8 mouse cellular contexts compared by ENCODE assay signal in genomic region chr16:33306633-33307070, GRCm38 (mm10). TPM values are rescaled to one million over a fixed set of nuclear protein-coding genes. Genes with fewer than 3 reads are reported as not detected.
DNase-seq lines count a peak whose midpoint lies in the region; ATAC-seq and TF ChIP-seq lines count a peak whose summit lies in the region.

No protein-coding gene starts in this region.

- no peak for ATAC-seq in midbrain, embryonic 16.5 days
- 0 out of 2 replicates have a peak, but pooled peaks have one; percentile 62 for ATAC-seq in kidney, embryonic 15.5 days (replicated peaks; ENCODE audit: low FRiP score)
- peak; percentile 41; the same call in 1 of the 2 replicates for ATAC-seq in stomach, embryonic 16.5 days (ENCODE audit: insufficient read depth, low FRiP score)

- TF ChIP-seq EP300 in heart, adult 2 months (IDR thresholded peaks at IDR 0.05; ENCODE audit: insufficient read depth, low read depth, low read length), result peak; percentile 55; the same call in 1 of the 2 replicates

- peaks cover 11% of the 10 kb centered on the region for H3K36me3 ChIP-seq in midbrain, embryonic 10.5 days
- no peaks in the 10 kb centered on the region; the same call in 1 of the 2 replicates for H3K36me3 ChIP-seq in midbrain, embryonic 16.5 days (ENCODE audit: control insufficient read depth, insufficient read depth, low read length)
- H3K36me3 ChIP-seq in heart, adult 2 months (ENCODE audit: control insufficient read depth, insufficient read depth, low read length), result peaks cover 2% of the 10 kb centered on the region; the same call in 1 of the 2 replicates
- H3K36me3 ChIP-seq in kidney, embryonic 15.5 days, result peaks cover 17% of the 10 kb centered on the region
- no peaks in the 10 kb centered on the region for H3K36me3 ChIP-seq in liver, adult 2 months (ENCODE audit: control insufficient read depth, insufficient read depth, low read length)
- H3K36me3 ChIP-seq in stomach, embryonic 16.5 days (ENCODE audit: control insufficient read depth, insufficient read depth, low read length), result no peaks in the 10 kb centered on the region

- H3K27me3 ChIP-seq in midbrain, embryonic 10.5 days (ENCODE audit: low read depth, poor library complexity, severe bottlenecking), result no peaks in the 10 kb centered on the region
- H3K27me3 ChIP-seq in midbrain, embryonic 16.5 days (ENCODE audit: control insufficient read depth, insufficient read depth, low read depth, low read length), result no peaks in the 10 kb centered on the region
- no peaks in the 10 kb centered on the region for H3K27me3 ChIP-seq in heart, adult 2 months (ENCODE audit: control insufficient read depth, insufficient read depth, low read length)
- no peaks in the 10 kb centered on the region for H3K27me3 ChIP-seq in kidney, embryonic 15.5 days
- H3K27me3 ChIP-seq in liver, adult 2 months (ENCODE audit: control insufficient read depth, insufficient read depth, low read length), result no peaks in the 10 kb centered on the region
- H3K27me3 ChIP-seq in stomach, embryonic 16.5 days (ENCODE audit: control insufficient read depth, insufficient read depth, low read length), result no peaks in the 10 kb centered on the region

- no peak overlapping the region for H3K4me3 ChIP-seq in midbrain, embryonic 10.5 days
- no peak overlapping the region for H3K4me3 ChIP-seq in midbrain, embryonic 16.5 days (ENCODE audit: low read depth, low read length)
- no peak overlapping the region for H3K4me3 ChIP-seq in heart, adult 2 months
- no peak overlapping the region for H3K4me3 ChIP-seq in kidney, embryonic 15.5 days (replicated peaks)
- no peak overlapping the region for H3K4me3 ChIP-seq in liver, adult 2 months (ENCODE audit: insufficient read depth, low read depth, low read length)
- no peak overlapping the region for H3K4me3 ChIP-seq in stomach, embryonic 16.5 days (replicated peaks; ENCODE audit: low read length)

- H3K9ac ChIP-seq in midbrain, embryonic 16.5 days (ENCODE audit: low read depth, low read length), result no peak overlapping the region
- no peak overlapping the region for H3K9ac ChIP-seq in heart, adult 2 months (ENCODE audit: low read depth, low read length)
- no peak overlapping the region for H3K9ac ChIP-seq in kidney, embryonic 15.5 days
- peak overlapping the region; percentile 76 for H3K9ac ChIP-seq in liver, adult 2 months (ENCODE audit: low read depth, low read length)
- H3K9ac ChIP-seq in stomach, embryonic 16.5 days (ENCODE audit: low read length), result peak overlapping the region; percentile 54

- H3K4me1 ChIP-seq in midbrain, embryonic 10.5 days, result 0 out of 2 replicates have a peak, but pooled peaks cover 5% of the 10 kb centered on the region
- no peaks in the 10 kb centered on the region for H3K4me1 ChIP-seq in midbrain, embryonic 16.5 days (ENCODE audit: control insufficient read depth, insufficient read depth, low read length)
- no peaks in the 10 kb centered on the region for H3K4me1 ChIP-seq in heart, adult 2 months (ENCODE audit: control insufficient read depth, insufficient read depth, low read length)
- H3K4me1 ChIP-seq in kidney, embryonic 15.5 days, result peaks cover 6% of the 10 kb centered on the region; the same call in 1 of the 2 replicates
- peaks cover 16% of the 10 kb centered on the region; the same call in 1 of the 2 replicates for H3K4me1 ChIP-seq in liver, adult 2 months (ENCODE audit: control insufficient read depth, insufficient read depth, low read length)
- H3K4me1 ChIP-seq in stomach, embryonic 16.5 days (ENCODE audit: control insufficient read depth, insufficient read depth, low read length), result no peaks in the 10 kb centered on the region

- 19% methylated on average over 4 of the region's 4 CpGs for WGBS in midbrain, embryonic 10.5 days
- 12% methylated on average over 4 of the region's 4 CpGs for WGBS in midbrain, embryonic 16.5 days
- 5% methylated on average over 4 of the region's 4 CpGs for WGBS in heart, adult 2 months
- 10% methylated on average over 4 of the region's 4 CpGs for WGBS in kidney, embryonic 15.5 days
- 5% methylated on average over 4 of the region's 4 CpGs for WGBS in liver, adult 2 months
- WGBS in stomach, embryonic 16.5 days, result 7% methylated on average over 4 of the region's 4 CpGs

- intact Hi-C loops in heart, adult 2 months (cut with DNase I), result loop anchor here (2.0 kb wide), 2 partner anchors 438 to 492 kb away; no protein-coding TSS in a partner anchor

- TF ChIP-seq POLR2A in heart, adult 2 months (IDR thresholded peaks at IDR 0.05; ENCODE audit: insufficient read depth, low read depth, low read length), result no peak
- TF ChIP-seq POLR2A in liver, adult 2 months (IDR thresholded peaks at IDR 0.05; ENCODE audit: extremely low read depth, insufficient read depth, low read length), result no peak

- DNase-seq in midbrain, embryonic 10.5 days (ENCODE audit: low spot score), result peak; percentile 74
- peak; percentile 85 for DNase-seq in embryo, embryonic 10.5 days (ENCODE audit: low spot score)
- DNase-seq in heart, adult 2 months, result peak; percentile 68 to 83
- DNase-seq in liver, adult 2 months (ENCODE audit: extremely low read depth, low read depth, low spot score), result peak; percentile 97
- peak; percentile 79 for DNase-seq in neural tube, embryonic 10.5 days (ENCODE audit: extremely low spot score, low spot score)

- no peaks in the 10 kb centered on the region for H3K79me2 ChIP-seq in heart, adult 2 months (replicated peaks; ENCODE audit: control insufficient read depth, insufficient read depth, low read length)
- no peaks in the 10 kb centered on the region for H3K79me2 ChIP-seq in liver, adult 2 months (ENCODE audit: control insufficient read depth, insufficient read depth, low read length)

- no peaks in the 10 kb centered on the region for H3K9me3 ChIP-seq in midbrain, embryonic 10.5 days (replicated peaks)
- no peaks in the 10 kb centered on the region for H3K9me3 ChIP-seq in midbrain, embryonic 16.5 days (replicated peaks; ENCODE audit: control insufficient read depth, low read length, poor library complexity, severe bottlenecking)
- no peaks in the 10 kb centered on the region for H3K9me3 ChIP-seq in kidney, embryonic 15.5 days (replicated peaks)
- H3K9me3 ChIP-seq in stomach, embryonic 16.5 days (replicated peaks; ENCODE audit: control insufficient read depth, low read length), result no peaks in the 10 kb centered on the region

- no peak overlapping the region for H3K27ac ChIP-seq in midbrain, embryonic 10.5 days (replicated peaks)
- no peak overlapping the region for H3K27ac ChIP-seq in midbrain, embryonic 16.5 days (ENCODE audit: low read length)
- H3K27ac ChIP-seq in heart, adult 2 months, result no peak overlapping the region
- no peak overlapping the region for H3K27ac ChIP-seq in kidney, embryonic 15.5 days
- peak overlapping the region; percentile 97 for H3K27ac ChIP-seq in liver, adult 2 months (replicated peaks; ENCODE audit: insufficient read depth, low read depth, low read length)
- no peak overlapping the region for H3K27ac ChIP-seq in stomach, embryonic 16.5 days (ENCODE audit: low read length)

- H3K4me2 ChIP-seq in midbrain, embryonic 16.5 days (ENCODE audit: low read length), result no peak overlapping the region
- H3K4me2 ChIP-seq in kidney, embryonic 15.5 days, result peak overlapping the region; percentile 40
- H3K4me2 ChIP-seq in stomach, embryonic 16.5 days (ENCODE audit: low read depth, low read length), result peak overlapping the region; percentile 27; the same call in 1 of the 2 replicates

- peak; percentile 100 for TF ChIP-seq CTCF in heart, adult 2 months (IDR thresholded peaks at IDR 0.05)
- peak; percentile 92 for TF ChIP-seq CTCF in liver, adult 2 months (IDR thresholded peaks at IDR 0.05; ENCODE audit: low read depth, low read length)

RNA-seq across cellular contexts. Expression of gene Snx4, which starts 55.4 kb away (rescaled TPM):
- 72.9 and 75.3 TPM in 2 replicates for polyA plus RNA-seq in midbrain, embryonic 10.5 days (2016; fragmentation: Nextera tagmentation; extraction: Ambion mirVana)
- 93.2 and 96.5 TPM in 2 replicates for polyA plus RNA-seq in midbrain, embryonic 16.5 days (2015; fragmentation: Nextera tagmentation; extraction: Ambion mirVana)
- 10 to 100 TPM; 21.5 to 21.7 TPM for total RNA-seq in heart, adult 2 months (2021)
- 11.7 and 16.6 TPM in 2 replicates for polyA plus RNA-seq in heart, adult 2 months (2012; rRNA removed)
- 82.0 and 82.8 TPM in 2 replicates for polyA plus RNA-seq in kidney, embryonic 15.5 days (2015; fragmentation: Nextera tagmentation; extraction: Ambion mirVana)
- 26.4 and 28.9 TPM in 2 replicates for total RNA-seq in liver, adult 2 months (2014; rRNA removed)
- polyA plus RNA-seq in liver, adult 2 months (2012; rRNA removed), result 5.8 and 6.0 TPM in 2 replicates
- polyA plus RNA-seq in stomach, embryonic 16.5 days (2015; fragmentation: Nextera tagmentation; extraction: Ambion mirVana), result 83.6 and 87.3 TPM in 2 replicates

Comparison
In these comparisons a context has a peak if more than half of its experiments do, and no peak if none do; other contexts are left out.
1. H3K9ac ChIP-seq: peak in liver, adult 2 months (single experiment) and stomach, embryonic 16.5 days (single experiment); none in midbrain, embryonic 16.5 days (single experiment), heart, adult 2 months (single experiment) and kidney, embryonic 15.5 days (single experiment).
2. Peak in every context shown above with its lines, with median percentiles within 50 percentile points of each other: DNase-seq.